Mouse (Mus musculus) G1E (cell line): ENCODE results near the gene Tmem231. TPM values are rescaled to one million over a fixed set of nuclear protein-coding genes. Genes with fewer than 3 reads are reported as not detected.

Source experiments
- ATAC-seq: 2 replicates; pipeline ENCODE4 v1.8.0; 2016; ENCODE audit warnings: mild to moderate bottlenecking; ENCODE audit not compliant: insufficient number of reproducible peaks, poor library complexity, low FRiP score, severe bottlenecking; ENCODE audit errors: extremely low read depth
- DNase-seq: peaks from one replicate; pipeline ENCODE4 v3.0.0; 2012; ENCODE audit warnings: low spot score
- H3K27me3 ChIP-seq: 2 replicates; pipeline ENCODE4 v1.6.1; 2012; ENCODE audit warnings: mild to moderate bottlenecking, low read length, inconsistent platforms; ENCODE audit not compliant: insufficient read depth
- H3K36me3 ChIP-seq: replicated peaks from 2 replicates; pipeline ENCODE3; 2012; ENCODE audit warnings: mild to moderate bottlenecking, inconsistent platforms
- H3K4me1 ChIP-seq: 2 replicates; pipeline ENCODE4 v1.6.1; 2012; ENCODE audit warnings: low read depth, low read length, inconsistent platforms, mixed read lengths; ENCODE audit not compliant: insufficient read depth
- H3K4me3 ChIP-seq: 2 replicates; pipeline ENCODE4 v1.5.1; 2012; ENCODE audit warnings: low read depth, mild to moderate bottlenecking, inconsistent platforms, low read length, moderate library complexity, mixed read lengths
- H3K9me3 ChIP-seq: replicated peaks from 2 replicates; pipeline ENCODE4 v1.6.1; 2012; ENCODE audit warnings: inconsistent platforms
- CTCF ChIP-seq: IDR thresholded peaks from 2 replicates; pipeline ENCODE4 v1.5.1; 2012; ENCODE audit warnings: low read depth, low read length, inconsistent platforms, mixed read lengths
- GATA1 ChIP-seq: IDR thresholded peaks from 2 replicates; pipeline ENCODE4 v1.6.1; 2012; ENCODE audit warnings: borderline replicate concordance, low read length, inconsistent platforms, mixed read lengths
- GATA2 ChIP-seq: IDR thresholded peaks from 2 replicates; pipeline ENCODE4 v1.6.1; 2012; ENCODE audit warnings: low read depth, low read length, inconsistent platforms, borderline replicate concordance
- POLR2AphosphoS5 ChIP-seq: IDR thresholded peaks from 2 replicates; pipeline ENCODE4 v1.6.1; 2012; ENCODE audit warnings: low read depth, low read length, inconsistent platforms; ENCODE audit not compliant: insufficient replicate concordance
- TAL1 ChIP-seq: conservative IDR thresholded peaks from 2 replicates; pipeline ENCODE4 v1.6.1; 2012; ENCODE audit warnings: low read depth, low read length, inconsistent platforms, mixed read lengths
- polyA plus RNA-seq: library from polyadenylated mRNA; stranded (reverse); fragments of >175 nt; gene quantifications from 2 replicates; pipeline ENCODE4 v1.2.3, GENCODE M21; 2012
- total RNA-seq, 2 experiments: library from RNA; stranded (forward) in 1 of 2; stranded (reverse) in 1 of 2; fragments of 200-1000 nt in 1 of 2; fragments of >200 nt in 1 of 2; fragmentation: Nextera tagmentation in 1 of 2; gene quantifications; 2 replicates each; pipeline ENCODE4 v1.2.3; 2014 to 2017

Gene Tmem231
- total and polyA plus RNA-seq, 3 experiments: 8.8 to 15.2 (median 8.9) TPM

- Histone ChIP-seq H3K4me1 (peaks cover 26% of the 10 kb centered on the region), H3K4me3 (no peak overlapping the region), H3K27me3 (no peaks in the 10 kb centered on the region), H3K9me3 (no peaks in the 10 kb centered on the region), H3K36me3 (peaks cover 74% of the 10 kb centered on the region)
- DNase-seq: no peak
- TF ChIP-seq POLR2AphosphoS5: no peak
- no peak for TF ChIP-seq GATA1
- no peak for TF ChIP-seq GATA2
- no peak for TF ChIP-seq TAL1
- no peak for TF ChIP-seq CTCF
- no peak for ATAC-seq
These were observed 29.4 kb upstream of the Tmem231 start for GRCm38 (mm10) chr8:111963091-111963490.

- no peaks in the 10 kb centered on the region for H3K27me3 ChIP-seq
- ATAC-seq (no peak), DNase-seq (no peak)
- peaks cover 72% of the 10 kb centered on the region for H3K36me3 ChIP-seq
- H3K4me3 ChIP-seq: no peak overlapping the region
- H3K9me3 ChIP-seq: no peaks in the 10 kb centered on the region
- H3K4me1 ChIP-seq: peaks cover 21% of the 10 kb centered on the region
- TF ChIP-seq TAL1 (no peak), GATA1 (no peak), POLR2AphosphoS5 (no peak), CTCF (no peak), GATA2 (no peak)
These were observed 28.9 kb upstream of the Tmem231 start for GRCm38 (mm10) chr8:111962589-111962988.

GRCm38 (mm10) chr8:111961330-111961729 lies 27.6 kb upstream of the Tmem231 start:
- peaks cover 9% of the 10 kb centered on the region for H3K4me1 ChIP-seq
- DNase-seq (no peak), ATAC-seq (no peak)
- H3K9me3 ChIP-seq: no peaks in the 10 kb centered on the region
- no peaks in the 10 kb centered on the region for H3K27me3 ChIP-seq
- H3K36me3 ChIP-seq: peaks cover 74% of the 10 kb centered on the region
- H3K4me3 ChIP-seq: no peak overlapping the region
- TF ChIP-seq POLR2AphosphoS5 (no peak), GATA2 (no peak), GATA1 (no peak), TAL1 (no peak), CTCF (no peak)

GRCm38 (mm10) chr8:111960591-111961321 lies 27.1 kb upstream of the Tmem231 start:
- DNase-seq (no peak), ATAC-seq (no peak)
- H3K27me3 ChIP-seq: no peaks in the 10 kb centered on the region
- H3K9me3 ChIP-seq: no peaks in the 10 kb centered on the region
- TF ChIP-seq GATA2: no peak
- TF ChIP-seq GATA1: no peak
- no peak for TF ChIP-seq POLR2AphosphoS5
- no peak for TF ChIP-seq CTCF
- TF ChIP-seq TAL1: no peak
- peaks cover 8% of the 10 kb centered on the region for H3K4me1 ChIP-seq
- peaks cover 73% of the 10 kb centered on the region for H3K36me3 ChIP-seq
- no peak overlapping the region for H3K4me3 ChIP-seq

GRCm38 (mm10) chr8:111957231-111957630 lies 23.6 kb upstream of the Tmem231 start:
- TF ChIP-seq CTCF (no peak), POLR2AphosphoS5 (no peak), TAL1 (no peak), GATA1 (no peak), GATA2 (no peak)
- Histone ChIP-seq H3K36me3 (peaks cover 80% of the 10 kb centered on the region), H3K9me3 (no peaks in the 10 kb centered on the region), H3K4me1 (no peaks in the 10 kb centered on the region; the same call in 1 of the 2 replicates), H3K4me3 (no peak overlapping the region), H3K27me3 (no peaks in the 10 kb centered on the region)
- DNase-seq (no peak), ATAC-seq (no peak)

- DNase-seq: no peak
- Histone ChIP-seq H3K4me3 (no peak overlapping the region), H3K36me3 (peaks cover 85% of the 10 kb centered on the region)
These were observed 22.2 kb upstream of the Tmem231 start for GRCm38 (mm10) chr8:111955879-111956278.

More at GRCm38 (mm10) chr8:111955879-111956278, 22.2 kb upstream of the Tmem231 start:
- TF ChIP-seq GATA1 (no peak), GATA2 (no peak), TAL1 (no peak), POLR2AphosphoS5 (no peak), CTCF (no peak)
- ATAC-seq: no peak
- Histone ChIP-seq H3K4me1 (no peaks in the 10 kb centered on the region; the same call in 1 of the 2 replicates), H3K9me3 (no peaks in the 10 kb centered on the region), H3K27me3 (no peaks in the 10 kb centered on the region)
